ENCODE assay signal across 12 mouse cellular contexts in the genomic region with DNA sequence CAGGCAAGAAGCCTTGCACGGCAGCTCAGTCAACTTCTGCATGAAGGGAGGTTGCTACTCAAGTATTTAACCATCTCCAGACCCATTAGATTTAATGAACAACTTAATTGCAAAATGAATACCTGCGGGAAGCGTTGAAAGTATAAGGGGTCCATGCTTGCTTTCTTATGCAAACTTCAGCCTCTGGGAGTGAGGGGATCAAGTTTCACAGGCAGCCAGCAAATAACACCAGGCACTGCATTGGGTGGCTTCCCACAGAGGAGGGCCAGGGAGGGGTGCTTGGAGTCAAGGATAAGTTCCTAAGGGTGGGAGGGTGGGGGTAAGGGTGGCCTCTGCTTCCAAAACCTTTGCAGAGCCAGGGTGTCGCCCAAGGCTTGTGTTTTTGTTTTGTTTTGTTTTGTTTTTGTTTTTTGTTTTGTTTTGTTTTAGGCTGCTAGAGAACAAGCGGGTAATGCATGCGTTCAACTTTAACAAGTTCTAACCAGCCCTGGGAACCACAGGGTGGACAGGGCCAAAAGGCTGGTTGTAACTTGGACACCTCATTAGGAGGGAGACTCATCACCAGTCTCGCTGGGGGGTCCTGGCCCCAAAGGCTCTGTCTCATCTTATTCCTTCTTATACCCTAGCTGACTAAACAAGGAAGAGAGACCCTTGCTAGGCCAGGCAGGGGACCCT. TPM values are rescaled to one million over a fixed set of nuclear protein-coding genes. Genes with fewer than 3 reads are reported as not detected.
DNase-seq lines count a peak whose midpoint lies in the region; ATAC-seq and TF ChIP-seq lines count a peak whose summit lies in the region.
"Had no signal": no experiment of that assay in that cellular context is flagged by ENCODE, and none has a peak within 500 bp of the region (broad histone marks: within the 10 kb centered on the region; RNA-seq: fewer than 3 reads in every experiment).

No protein-coding gene starts in this region.

- H3K27ac ChIP-seq in intestine, embryonic 15.5 days = peak overlapping the region; percentile 15; the same call in 1 of the 2 replicates
- H3K27ac ChIP-seq in intestine, postnatal 0 days (ENCODE audit: low read depth, low read length) = no peak overlapping the region
- peak overlapping the region; percentile 74 for H3K27ac ChIP-seq in forebrain, embryonic 12.5 days
- H3K27ac ChIP-seq in limb, embryonic 15.5 days = peak overlapping the region; percentile 77

- intact Hi-C loops in gastrocnemius, postnatal 14 days (cut with DNase I; ENCODE audit: low total_unique reads) = no loop called here

- no peak overlapping the region for H3K9ac ChIP-seq in intestine, embryonic 15.5 days
- no peak overlapping the region for H3K9ac ChIP-seq in intestine, postnatal 0 days (ENCODE audit: low read depth, low read length)
- H3K9ac ChIP-seq in forebrain, embryonic 12.5 days = peak overlapping the region; percentile 1; the same call in 1 of the 2 replicates
- no peak overlapping the region for H3K9ac ChIP-seq in limb, embryonic 15.5 days

- H3K4me1 ChIP-seq in intestine, embryonic 15.5 days (replicated peaks) = peaks cover 17% of the 10 kb centered on the region
- H3K4me1 ChIP-seq in intestine, postnatal 0 days (replicated peaks; ENCODE audit: control insufficient read depth, insufficient read depth, low read length) = 0 out of 2 replicates have a peak, but pooled peaks cover 5% of the 10 kb centered on the region
- H3K4me1 ChIP-seq in forebrain, embryonic 12.5 days = peaks cover 41% of the 10 kb centered on the region
- H3K4me1 ChIP-seq in limb, embryonic 15.5 days = peaks cover 52% of the 10 kb centered on the region

- ATAC-seq in intestine, embryonic 15.5 days = no peak
- no peak for ATAC-seq in intestine, postnatal 0 days
- peak; percentile 52; the same call in 1 of the 2 replicates for ATAC-seq in forebrain, embryonic 12.5 days (ENCODE audit: low FRiP score)
- ATAC-seq in limb, embryonic 15.5 days (ENCODE audit: insufficient number of reproducible peaks, low FRiP score, low TSS enrichment, low read depth) = no peak
- no peak for ATAC-seq in erythroid progenitor cell, adult 5-6 weeks (replicated peaks; ENCODE audit: low FRiP score, poor library complexity, severe bottlenecking)
- ATAC-seq: inflammation-experienced regulatory T-cells, adult 6 months had no signal

- no peaks in the 10 kb centered on the region for H3K36me3 ChIP-seq in intestine, embryonic 15.5 days
- no peaks in the 10 kb centered on the region for H3K36me3 ChIP-seq in intestine, postnatal 0 days (ENCODE audit: control insufficient read depth, insufficient read depth)
- H3K36me3 ChIP-seq in forebrain, embryonic 12.5 days (replicated peaks) = no peaks in the 10 kb centered on the region
- no peaks in the 10 kb centered on the region for H3K36me3 ChIP-seq in limb, embryonic 15.5 days

- TF ChIP-seq CTCF in intestine, postnatal 0 days (IDR thresholded peaks at IDR 0.05; ENCODE audit: low read depth) = no peak

- H3K4me2 ChIP-seq in intestine, embryonic 15.5 days (replicated peaks) = peak overlapping the region; percentile 13; the same call in 1 of the 2 replicates
- no peak overlapping the region for H3K4me2 ChIP-seq in intestine, postnatal 0 days (replicated peaks; ENCODE audit: low read depth)
- H3K4me2 ChIP-seq in forebrain, embryonic 12.5 days = peak overlapping the region; percentile 31
- 0 out of 2 replicates have a peak overlapping the region, but pooled peaks have one; percentile 4 for H3K4me2 ChIP-seq in limb, embryonic 15.5 days

- H3K27me3 ChIP-seq in intestine, embryonic 15.5 days (replicated peaks) = no peaks in the 10 kb centered on the region
- H3K27me3 ChIP-seq in intestine, postnatal 0 days (replicated peaks; ENCODE audit: control insufficient read depth, insufficient read depth, low read length) = no peaks in the 10 kb centered on the region
- H3K27me3 ChIP-seq in forebrain, embryonic 12.5 days = peaks cover 3% of the 10 kb centered on the region; the same call in 1 of the 2 replicates
- no peaks in the 10 kb centered on the region for H3K27me3 ChIP-seq in limb, embryonic 15.5 days
- H3K27me3 ChIP-seq: CH12.LX had no signal

- H3K4me3 ChIP-seq in intestine, embryonic 15.5 days (replicated peaks) = no peak overlapping the region
- no peak overlapping the region for H3K4me3 ChIP-seq in intestine, postnatal 0 days (ENCODE audit: low read depth, low read length)
- H3K4me3 ChIP-seq in forebrain, embryonic 12.5 days (replicated peaks) = no peak overlapping the region
- no peak overlapping the region for H3K4me3 ChIP-seq in limb, embryonic 15.5 days

- 29% methylated on average over 7 of the region's 7 CpGs for WGBS in intestine, embryonic 15.5 days
- WGBS in intestine, postnatal 0 days = 52% methylated on average over 7 of the region's 7 CpGs
- 4% methylated on average over 7 of the region's 7 CpGs for WGBS in forebrain, embryonic 12.5 days
- WGBS in limb, embryonic 15.5 days = 14% methylated on average over 7 of the region's 7 CpGs

- DNase-seq in embryo, embryonic 10 days (ENCODE audit: low spot score) = peak; percentile 51
- no peak for DNase-seq in adrenal gland, adult 2 months
- DNase-seq in gastrocnemius, postnatal 14 days = no peak
- DNase-seq: right cerebral cortex, postnatal 25 days had no signal

- no peaks in the 10 kb centered on the region for H3K9me3 ChIP-seq in intestine, embryonic 15.5 days
- no peaks in the 10 kb centered on the region for H3K9me3 ChIP-seq in intestine, postnatal 0 days (ENCODE audit: control insufficient read depth)
- H3K9me3 ChIP-seq in forebrain, embryonic 12.5 days = no peaks in the 10 kb centered on the region
- no peaks in the 10 kb centered on the region for H3K9me3 ChIP-seq in limb, embryonic 15.5 days

RNA-seq across cellular contexts. Expression of a gene that starts 20.1 kb away (rescaled TPM):
- 0.13 and 0.20 TPM in 2 replicates for polyA plus RNA-seq in intestine, embryonic 15.5 days (2015; fragmentation: Nextera tagmentation; extraction: Ambion mirVana)
- 0.09 and 0.16 TPM in 2 replicates for polyA plus RNA-seq in intestine, postnatal 0 days (2015; fragmentation: Nextera tagmentation; extraction: Ambion mirVana)
- not detected in 2 replicates for polyA plus RNA-seq in forebrain, embryonic 12.5 days (2016; fragmentation: Nextera tagmentation; extraction: Ambion mirVana)
- polyA plus RNA-seq in limb, embryonic 15.5 days (2015; fragmentation: Nextera tagmentation; extraction: Ambion mirVana) = 0.73 and 0.79 TPM in 2 replicates
- not detected for total RNA-seq in adrenal gland, adult 2 months (2021)
- 0.10 TPM in 1 of 2 replicates, not detected in the other for polyA plus RNA-seq in adrenal gland, adult 2 months (2012; rRNA removed)
- total RNA-seq in erythroid progenitor cell, adult 5-6 weeks (2015; ENCODE audit: low replicate concordance) = not detected in 2 replicates
- not detected in 2 replicates for total RNA-seq in erythroid progenitor cell, adult 5-6 weeks (2017; ENCODE audit: low replicate concordance)
- total RNA-seq in gastrocnemius, postnatal 14 days (2021) = under 1 TPM; 0.10 to 0.18 TPM
- total RNA-seq: CH12.LX had no signal
- polyA plus RNA-seq: inflammation-experienced regulatory T-cells, adult 6 months had no signal

RNA-seq across cellular contexts. Expression of a gene that starts 49.5 kb away (rescaled TPM):
- polyA plus RNA-seq in intestine, embryonic 15.5 days (2015; fragmentation: Nextera tagmentation; extraction: Ambion mirVana) = 0.37 and 0.39 TPM in 2 replicates
- 0.26 and 0.34 TPM in 2 replicates for polyA plus RNA-seq in intestine, postnatal 0 days (2015; fragmentation: Nextera tagmentation; extraction: Ambion mirVana)
- polyA plus RNA-seq in forebrain, embryonic 12.5 days (2016; fragmentation: Nextera tagmentation; extraction: Ambion mirVana) = 0.22 and 0.38 TPM in 2 replicates
- 0.53 and 0.55 TPM in 2 replicates for polyA plus RNA-seq in limb, embryonic 15.5 days (2015; fragmentation: Nextera tagmentation; extraction: Ambion mirVana)
- under 1 TPM; 0.26 to 0.48 TPM for total RNA-seq in adrenal gland, adult 2 months (2021)
- 0.03 and 0.19 TPM in 2 replicates for polyA plus RNA-seq in adrenal gland, adult 2 months (2012; rRNA removed)
- total RNA-seq in erythroid progenitor cell, adult 5-6 weeks (2015; ENCODE audit: low replicate concordance) = not detected in 2 replicates
- not detected in 2 replicates for total RNA-seq in erythroid progenitor cell, adult 5-6 weeks (2017; ENCODE audit: low replicate concordance)
- total RNA-seq in gastrocnemius, postnatal 14 days (2021) = under 1 TPM; 0.06 to 0.07 TPM
- total RNA-seq: CH12.LX; liver, adult 2 months had no signal
- polyA plus RNA-seq: liver, adult 2 months had no signal
